Mouse (Mus musculus): ENCODE results near the gene H2-DMa. TPM values are rescaled to one million over a fixed set of nuclear protein-coding genes. Genes with fewer than 3 reads are reported as not detected.

The H2-DMa gene
- polyA plus RNA-seq, 1 experiment from 2014 or later, result 11.3 TPM

- H3K36me3 ChIP-seq, result peaks cover 19% of the 10 kb centered on the region; the same call in 1 of the 2 replicates
- no peaks in the 10 kb centered on the region for H3K9me3 ChIP-seq
- no peaks in the 10 kb centered on the region for H3K27me3 ChIP-seq (replicated peaks)
- peak overlapping the region; percentile 79 for H3K9ac ChIP-seq
- H3K4me1 ChIP-seq (replicated peaks), result peaks cover 21% of the 10 kb centered on the region
- ATAC-seq, result peak; percentile 29
- peak overlapping the region; percentile 92 for H3K4me3 ChIP-seq (replicated peaks)
- WGBS, result 0% methylated on average over 31 of the region's 31 CpGs
- H3K27ac ChIP-seq, result peak overlapping the region; percentile 100
- H3K4me2 ChIP-seq (replicated peaks), result peak overlapping the region; percentile 80
Measured at GRCm38 (mm10) chr17:34120814-34121171, 1.5 kb downstream of the H2-DMa start.

- Histone ChIP-seq H3K36me3 (peaks cover 16% of the 10 kb centered on the region; the same call in 1 of the 2 replicates), H3K27me3 (replicated peaks) (no peaks in the 10 kb centered on the region), H3K4me2 (replicated peaks) (peak overlapping the region; percentile 80), H3K4me3 (replicated peaks) (peak overlapping the region; percentile 92), H3K9ac (peak overlapping the region; percentile 79), H3K27ac (peak overlapping the region; percentile 100), H3K4me1 (replicated peaks) (peaks cover 20% of the 10 kb centered on the region), H3K9me3 (no peaks in the 10 kb centered on the region)
- WGBS, result 0% methylated on average over 34 of the region's 35 CpGs
- peak; percentile 13 for ATAC-seq
Measured at GRCm38 (mm10) chr17:34121172-34121878, 2.0 kb downstream of the H2-DMa start.

GRCm38 (mm10) chr17:34121879-34122187, 2.5 kb downstream of the H2-DMa start:
- Histone ChIP-seq H3K4me2 (replicated peaks) (peak overlapping the region; percentile 80), H3K4me1 (replicated peaks) (peaks cover 18% of the 10 kb centered on the region), H3K27ac (peak overlapping the region; percentile 100), H3K9ac (peak overlapping the region; percentile 79), H3K27me3 (replicated peaks) (no peaks in the 10 kb centered on the region), H3K4me3 (replicated peaks) (peak overlapping the region; percentile 92), H3K36me3 (peaks cover 11% of the 10 kb centered on the region; the same call in 1 of the 2 replicates), H3K9me3 (no peaks in the 10 kb centered on the region)
- ATAC-seq, result peak; percentile 22
- 1% methylated on average over 10 of the region's 10 CpGs for WGBS

GRCm38 (mm10) chr17:34122188-34122984, 3.0 kb downstream of the H2-DMa start, which contains the start of gene Brd2:
Gene Brd2 (minus strand): TSS chr17:34122634.
- no peaks in the 10 kb centered on the region for H3K9me3 ChIP-seq
- peak within 1 kb of the TSS; percentile 100 for H3K27ac ChIP-seq
- peak within 1 kb of the TSS; percentile 80 for H3K4me2 ChIP-seq (replicated peaks)
- peak; percentile 63 for ATAC-seq
- H3K4me1 ChIP-seq (replicated peaks), result peaks cover 22% of the 10 kb centered on the region
- under 1% methylated on average over 57 of the region's 75 CpGs for WGBS
- H3K27me3 ChIP-seq (replicated peaks), result no peaks in the 10 kb centered on the region
- H3K9ac ChIP-seq, result peak within 1 kb of the TSS; percentile 79
- H3K36me3 ChIP-seq, result 0 out of 2 replicates have a peak, but pooled peaks cover 8% of the 10 kb centered on the region
- peak within 1 kb of the TSS; percentile 92 for H3K4me3 ChIP-seq (replicated peaks)

GRCm38 (mm10) chr17:34123111-34123510, 3.8 kb downstream of the H2-DMa start:
- H3K27me3 ChIP-seq (replicated peaks), result no peaks in the 10 kb centered on the region
- H3K4me1 ChIP-seq (replicated peaks), result peaks cover 28% of the 10 kb centered on the region
- peak overlapping the region; percentile 80 for H3K4me2 ChIP-seq (replicated peaks)
- WGBS, result under 1% methylated on average over 7 of the region's 7 CpGs
- peak overlapping the region; percentile 79 for H3K9ac ChIP-seq
- H3K36me3 ChIP-seq, result 0 out of 2 replicates have a peak, but pooled peaks cover 6% of the 10 kb centered on the region
- H3K9me3 ChIP-seq, result no peaks in the 10 kb centered on the region
- peak overlapping the region; percentile 100 for H3K27ac ChIP-seq
- peak overlapping the region; percentile 92 for H3K4me3 ChIP-seq (replicated peaks)
- ATAC-seq, result no peak

GRCm38 (mm10) chr17:34123518-34123917, 4.2 kb downstream of the H2-DMa start:
- Histone ChIP-seq H3K4me3 (replicated peaks) (peak overlapping the region; percentile 92), H3K36me3 (0 out of 2 replicates have a peak, but pooled peaks cover 2% of the 10 kb centered on the region), H3K4me2 (replicated peaks) (peak overlapping the region; percentile 80), H3K9me3 (no peaks in the 10 kb centered on the region), H3K4me1 (replicated peaks) (peaks cover 30% of the 10 kb centered on the region), H3K9ac (peak overlapping the region; percentile 79), H3K27me3 (replicated peaks) (no peaks in the 10 kb centered on the region), H3K27ac (peak overlapping the region; percentile 100)
- WGBS, result 0% methylated on average over 2 of the region's 2 CpGs
- ATAC-seq, result no peak

- H3K27me3 ChIP-seq (replicated peaks), result no peaks in the 10 kb centered on the region
- no peaks in the 10 kb centered on the region for H3K9me3 ChIP-seq
- no peaks in the 10 kb centered on the region for H3K36me3 ChIP-seq
- H3K4me2 ChIP-seq (replicated peaks), result peak overlapping the region; percentile 80; the same call in 1 of the 2 replicates
- WGBS, result 61% methylated on average over 6 of the region's 6 CpGs
- no peak for ATAC-seq
- H3K4me1 ChIP-seq (replicated peaks), result peaks cover 42% of the 10 kb centered on the region
- no peak overlapping the region for H3K27ac ChIP-seq
- H3K9ac ChIP-seq, result no peak overlapping the region
- H3K4me3 ChIP-seq (replicated peaks), result no peak overlapping the region
Measured at GRCm38 (mm10) chr17:34124649-34125048, 5.3 kb downstream of the H2-DMa start.

GRCm38 (mm10) chr17:34126826-34127420, 7.6 kb downstream of the H2-DMa start:
- 41% methylated on average over 9 of the region's 9 CpGs for WGBS
- Histone ChIP-seq H3K4me2 (replicated peaks) (peak overlapping the region; percentile 24; the same call in 1 of the 2 replicates), H3K36me3 (no peaks in the 10 kb centered on the region), H3K27me3 (replicated peaks) (no peaks in the 10 kb centered on the region), H3K9me3 (no peaks in the 10 kb centered on the region), H3K4me1 (replicated peaks) (peaks cover 42% of the 10 kb centered on the region), H3K27ac (peak overlapping the region; percentile 64), H3K9ac (no peak overlapping the region), H3K4me3 (replicated peaks) (no peak overlapping the region)
- peak; percentile 0; the same call in 1 of the 2 replicates for ATAC-seq

GRCm38 (mm10) chr17:34127475-34127874, 8.1 kb downstream of the H2-DMa start:
- no peak overlapping the region for H3K9ac ChIP-seq
- no peaks in the 10 kb centered on the region for H3K27me3 ChIP-seq (replicated peaks)
- 28% methylated on average over 6 of the region's 6 CpGs for WGBS
- H3K9me3 ChIP-seq, result no peaks in the 10 kb centered on the region
- H3K4me2 ChIP-seq (replicated peaks), result peak overlapping the region; percentile 24; the same call in 1 of the 2 replicates
- peak; percentile 29 for ATAC-seq
- H3K27ac ChIP-seq, result peak overlapping the region; percentile 64
- no peak overlapping the region for H3K4me3 ChIP-seq (replicated peaks)
- H3K36me3 ChIP-seq, result no peaks in the 10 kb centered on the region
- H3K4me1 ChIP-seq (replicated peaks), result peaks cover 42% of the 10 kb centered on the region

- Histone ChIP-seq H3K4me1 (replicated peaks) (peaks cover 41% of the 10 kb centered on the region), H3K4me2 (replicated peaks) (peak overlapping the region; percentile 28), H3K27ac (no peak overlapping the region), H3K9me3 (no peaks in the 10 kb centered on the region), H3K4me3 (replicated peaks) (no peak overlapping the region), H3K36me3 (no peaks in the 10 kb centered on the region), H3K27me3 (replicated peaks) (no peaks in the 10 kb centered on the region), H3K9ac (no peak overlapping the region)
- 33% methylated on average over 13 of the region's 13 CpGs for WGBS
- no peak for ATAC-seq
Measured at GRCm38 (mm10) chr17:34128264-34128937, 9.1 kb downstream of the H2-DMa start.

- Histone ChIP-seq H3K4me1 (replicated peaks) (peaks cover 34% of the 10 kb centered on the region), H3K4me3 (replicated peaks) (no peak overlapping the region), H3K27me3 (replicated peaks) (no peaks in the 10 kb centered on the region), H3K36me3 (no peaks in the 10 kb centered on the region), H3K27ac (no peak overlapping the region), H3K9me3 (no peaks in the 10 kb centered on the region), H3K4me2 (replicated peaks) (peak overlapping the region; percentile 28), H3K9ac (no peak overlapping the region)
- 24% methylated on average over 18 of the region's 18 CpGs for WGBS
- ATAC-seq, result no peak
Measured at GRCm38 (mm10) chr17:34128944-34129791, 9.8 kb downstream of the H2-DMa start.

Data from intestine, embryonic 15.5 days (tissue).